Mouse (Mus musculus) hindbrain, embryonic 14.5 days (tissue): ENCODE data around the gene Fpgs. TPM values are rescaled to one million over a fixed set of nuclear protein-coding genes. Genes with fewer than 3 reads are reported as not detected.

Experiments
- ATAC-seq: fragments of 200-750 bp; cut with Nextera tagmentation; 2 replicates; pipeline ENCODE4 v1.8.0; 2017; ENCODE audit warnings: moderate number of reproducible peaks, mild to moderate bottlenecking, moderate TSS enrichment, moderate library complexity; ENCODE audit not compliant: low FRiP score
- DNase-seq: peaks from one replicate; pipeline ENCODE4 v3.0.0-alpha.2; 2015; ENCODE audit warnings: low spot score
- H3K27ac ChIP-seq: fragments of 300-500 bp; sonication (generic); 2 replicates; pipeline ENCODE4 v1.5.1; 2014; ENCODE audit warnings: mild to moderate bottlenecking, moderate library complexity
- H3K27me3 ChIP-seq: fragments of 300-500 bp; sonication (generic); 2 replicates; pipeline ENCODE4 v1.6.1; 2014; ENCODE audit warnings: mild to moderate bottlenecking, low read length, mixed read lengths; ENCODE audit not compliant: control insufficient read depth, insufficient read depth
- H3K36me3 ChIP-seq: fragments of 300-500 bp; sonication (generic); replicated peaks from 2 replicates; pipeline ENCODE4 v1.6.1; 2014; ENCODE audit not compliant: control insufficient read depth, insufficient read depth
- H3K4me1 ChIP-seq: fragments of 300-500 bp; sonication (generic); replicated peaks from 2 replicates; pipeline ENCODE4 v1.6.1; 2014; ENCODE audit warnings: antibody characterized with exemption, low read length, mixed read lengths; ENCODE audit not compliant: control insufficient read depth, insufficient read depth
- H3K4me2 ChIP-seq: fragments of 300-500 bp; sonication (generic); replicated peaks from 2 replicates; pipeline ENCODE4 v1.6.1; 2014; ENCODE audit warnings: mild to moderate bottlenecking, moderate library complexity
- H3K4me3 ChIP-seq: fragments of 300-500 bp; sonication (generic); replicated peaks from 2 replicates; pipeline ENCODE4 v1.5.1; 2014; ENCODE audit warnings: mild to moderate bottlenecking, low read length
- H3K9ac ChIP-seq: fragments of 300-500 bp; sonication (generic); 2 replicates; pipeline ENCODE4 v1.6.1; 2014
- H3K9me3 ChIP-seq: fragments of 300-500 bp; sonication (generic); 2 replicates; pipeline ENCODE4 v1.6.1; 2016; ENCODE audit warnings: low read length; ENCODE audit not compliant: control insufficient read depth
- WGBS: fragments of 180-500 bp; shearing (Covaris S2); extraction: QIAGEN DNeasy Blood & Tissue Kit; methylation state at CpG from one replicate; pipeline ENCODE4 v1.1.7; 2014; 5-methylcytosine and 5-hydroxymethylcytosine counted together
- polyA plus RNA-seq: library from polyadenylated mRNA; unstranded; fragments of >200 nt; fragmentation: Nextera tagmentation; extraction: Ambion mirVana; gene quantifications from 2 replicates; pipeline ENCODE4 v1.2.1, GENCODE M21; 2014

Gene Fpgs
- polyA plus RNA-seq, 1 experiment from 2014 or later: 14.8 TPM

GRCm38 (mm10) chr2:32730854-32731253 lies 26.9 kb upstream of the Fpgs start:
- Histone ChIP-seq H3K4me3 (no peak overlapping the region), H3K4me2 (no peak overlapping the region), H3K9ac (no peak overlapping the region), H3K36me3 (no peaks in the 10 kb centered on the region), H3K27ac (peak overlapping the region; percentile 26; the same call in 1 of the 2 replicates), H3K9me3 (no peaks in the 10 kb centered on the region), H3K27me3 (no peaks in the 10 kb centered on the region), H3K4me1 (no peaks in the 10 kb centered on the region)
- ATAC-seq (no peak), DNase-seq (no peak)
- 46% methylated on average over 11 of the region's 11 CpGs for WGBS

GRCm38 (mm10) chr2:32729547-32729946 lies 25.6 kb upstream of the Fpgs start:
- 64% methylated on average over 4 of the region's 4 CpGs for WGBS
- DNase-seq (no peak), ATAC-seq (no peak)
- no peaks in the 10 kb centered on the region for H3K4me1 ChIP-seq
- no peaks in the 10 kb centered on the region for H3K27me3 ChIP-seq
- 0 out of 2 replicates have a peak overlapping the region, but pooled peaks have one; percentile 48 for H3K4me2 ChIP-seq
- no peak overlapping the region for H3K27ac ChIP-seq
- no peaks in the 10 kb centered on the region for H3K36me3 ChIP-seq
- no peak overlapping the region for H3K4me3 ChIP-seq
- H3K9me3 ChIP-seq: no peaks in the 10 kb centered on the region
- H3K9ac ChIP-seq: no peak overlapping the region

GRCm38 (mm10) chr2:32728463-32728862 lies 24.5 kb upstream of the Fpgs start:
- no peaks in the 10 kb centered on the region for H3K36me3 ChIP-seq
- no peak for ATAC-seq
- peak overlapping the region; percentile 24 for H3K4me3 ChIP-seq
- no peaks in the 10 kb centered on the region for H3K4me1 ChIP-seq
- H3K9me3 ChIP-seq: no peaks in the 10 kb centered on the region
- peak overlapping the region; percentile 11; the same call in 1 of the 2 replicates for H3K9ac ChIP-seq
- no peak for DNase-seq
- peak overlapping the region; percentile 48; the same call in 1 of the 2 replicates for H3K4me2 ChIP-seq
- 53% methylated on average over 7 of the region's 7 CpGs for WGBS
- no peaks in the 10 kb centered on the region for H3K27me3 ChIP-seq
- no peak overlapping the region for H3K27ac ChIP-seq

DNA sequence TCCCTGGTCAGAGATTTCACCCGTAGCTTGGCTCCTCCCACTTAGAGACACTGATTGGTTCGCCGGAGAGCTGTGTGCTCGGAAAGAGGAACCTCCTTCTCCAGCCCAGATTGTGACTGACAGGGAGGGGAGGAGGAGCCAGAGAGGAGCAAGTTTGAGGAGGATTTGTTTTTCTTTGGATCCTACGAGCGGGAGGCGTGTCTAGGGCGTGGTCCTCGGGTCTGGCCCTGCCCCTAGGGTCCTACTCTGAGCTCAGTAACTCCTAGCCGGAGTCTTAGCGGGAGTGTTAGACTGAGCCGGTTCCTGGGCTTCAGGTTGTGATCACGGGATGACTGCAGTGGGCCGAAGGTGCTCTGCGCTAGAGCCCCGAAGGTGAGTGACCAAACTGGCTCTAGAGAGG lies 23.5 kb upstream of the Fpgs start:
- Histone ChIP-seq H3K4me1 (no peaks in the 10 kb centered on the region), H3K36me3 (no peaks in the 10 kb centered on the region), H3K27me3 (no peaks in the 10 kb centered on the region), H3K4me3 (peak overlapping the region; percentile 24), H3K27ac (no peak overlapping the region), H3K9ac (peak overlapping the region; percentile 41; the same call in 1 of the 2 replicates), H3K4me2 (peak overlapping the region; percentile 48), H3K9me3 (no peaks in the 10 kb centered on the region)
- DNase-seq: peak; percentile 85
- ATAC-seq: peak; percentile 93
- WGBS: under 1% methylated on average over 16 of the region's 16 CpGs

DNA sequence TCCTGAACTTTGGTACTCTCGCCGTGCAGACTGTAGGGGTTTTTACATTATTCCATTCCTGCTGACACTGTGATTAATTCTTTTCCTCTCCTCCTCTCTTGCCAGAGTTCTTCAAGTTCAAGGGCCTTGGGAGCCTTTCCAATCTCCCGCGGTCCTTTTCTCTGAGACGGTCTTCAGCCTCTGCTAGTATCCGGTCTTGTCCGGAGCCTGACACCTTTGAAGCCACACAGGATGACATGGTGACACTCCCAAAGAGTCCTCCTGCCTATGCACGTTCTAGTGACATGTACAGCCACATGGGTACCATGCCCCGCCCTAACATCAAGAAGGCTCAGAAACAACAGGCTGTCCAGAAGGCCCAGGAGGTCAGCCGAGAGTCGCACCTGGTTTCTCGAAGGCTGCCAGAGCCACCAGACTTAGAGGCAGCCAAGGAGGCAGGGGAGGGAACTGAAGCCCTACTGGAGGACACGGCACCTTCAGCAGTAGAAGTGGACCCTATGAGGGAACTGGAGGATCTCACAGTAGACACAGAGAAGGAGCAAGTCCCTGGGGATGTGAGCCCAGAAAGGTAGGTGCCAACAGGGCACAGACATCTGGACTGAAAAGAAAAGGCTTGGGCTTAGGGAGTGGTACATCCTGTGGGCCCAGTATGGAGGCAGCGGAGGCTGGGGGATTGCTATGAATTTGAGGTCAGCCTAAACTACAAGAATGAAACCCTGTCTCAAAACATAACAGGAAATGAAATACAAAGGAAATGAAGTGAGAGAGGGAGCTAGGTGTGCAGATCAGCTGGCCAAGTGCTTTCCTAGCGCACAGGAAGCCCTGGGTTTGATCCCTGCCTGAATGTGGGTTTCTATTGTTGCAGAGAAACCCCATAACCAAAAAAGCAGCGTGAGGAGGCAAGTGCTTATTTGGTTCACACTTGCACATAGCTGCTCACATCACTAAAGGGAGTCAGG lies 21.2 kb upstream of the Fpgs start:
- Histone ChIP-seq H3K4me3 (no peak overlapping the region), H3K27me3 (no peaks in the 10 kb centered on the region), H3K4me2 (no peak overlapping the region), H3K27ac (no peak overlapping the region), H3K9ac (no peak overlapping the region), H3K9me3 (no peaks in the 10 kb centered on the region), H3K36me3 (no peaks in the 10 kb centered on the region), H3K4me1 (peaks cover 3% of the 10 kb centered on the region; the same call in 1 of the 2 replicates)
- DNase-seq (no peak), ATAC-seq (no peak)
- WGBS: 81% methylated on average over 16 of the region's 16 CpGs

GRCm38 (mm10) chr2:32724149-32724548 lies 20.2 kb upstream of the Fpgs start:
- ATAC-seq (no peak), DNase-seq (no peak)
- H3K27me3 ChIP-seq: no peaks in the 10 kb centered on the region
- WGBS: 82% methylated on average over 4 of the region's 4 CpGs
- H3K27ac ChIP-seq: no peak overlapping the region
- no peak overlapping the region for H3K9ac ChIP-seq
- H3K4me1 ChIP-seq: peaks cover 5% of the 10 kb centered on the region; the same call in 1 of the 2 replicates
- no peak overlapping the region for H3K4me2 ChIP-seq
- no peak overlapping the region for H3K4me3 ChIP-seq
- no peaks in the 10 kb centered on the region for H3K9me3 ChIP-seq
- H3K36me3 ChIP-seq: no peaks in the 10 kb centered on the region

DNA sequence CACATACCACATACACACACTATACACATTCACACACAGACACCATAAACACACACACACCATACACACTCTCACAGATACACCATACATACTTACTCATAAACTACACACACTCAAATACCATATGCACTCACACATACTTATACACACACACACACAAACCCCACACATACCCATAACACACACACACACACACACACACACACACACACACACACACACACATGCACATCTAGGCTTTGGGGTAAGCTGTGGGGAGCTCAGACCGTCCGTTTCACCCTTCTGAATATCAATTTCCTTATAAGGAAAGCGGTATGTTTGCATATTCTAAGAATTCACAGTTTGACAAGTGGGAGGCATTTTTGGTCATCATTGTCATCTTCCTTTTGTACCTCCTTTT lies 18.6 kb upstream of the Fpgs start:
- Histone ChIP-seq H3K4me2 (no peak overlapping the region), H3K27ac (no peak overlapping the region), H3K9me3 (no peaks in the 10 kb centered on the region), H3K9ac (no peak overlapping the region), H3K36me3 (no peaks in the 10 kb centered on the region), H3K4me1 (peaks cover 7% of the 10 kb centered on the region; the same call in 1 of the 2 replicates), H3K4me3 (no peak overlapping the region), H3K27me3 (no peaks in the 10 kb centered on the region)
- WGBS: 77% methylated on average over 3 of the region's 3 CpGs
- DNase-seq: no peak
- ATAC-seq: no peak

DNA sequence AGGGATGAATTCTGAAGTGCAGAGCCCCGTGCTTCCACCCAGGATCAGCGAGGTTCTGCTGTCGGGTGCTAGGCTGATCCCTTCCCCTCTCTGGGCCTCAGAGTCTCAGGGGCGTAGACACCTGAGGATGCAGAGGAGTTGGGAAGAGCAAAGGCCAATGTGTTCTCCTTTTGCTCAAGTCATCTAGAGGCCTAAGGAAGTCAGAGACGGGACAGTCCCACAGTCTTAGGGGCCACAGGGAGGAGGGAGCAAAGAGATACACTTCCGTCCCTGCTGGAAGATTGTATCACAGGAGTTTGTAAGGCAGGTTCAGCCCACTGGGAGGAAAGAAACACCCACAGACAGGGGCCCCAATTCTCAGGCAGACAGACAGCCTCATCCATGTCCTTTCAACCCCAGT lies 18.1 kb upstream of the Fpgs start:
- H3K4me2 ChIP-seq: no peak overlapping the region
- H3K4me3 ChIP-seq: no peak overlapping the region
- no peak overlapping the region for H3K27ac ChIP-seq
- 59% methylated on average over 6 of the region's 6 CpGs for WGBS
- no peaks in the 10 kb centered on the region for H3K27me3 ChIP-seq
- H3K9ac ChIP-seq: no peak overlapping the region
- H3K9me3 ChIP-seq: no peaks in the 10 kb centered on the region
- no peak for ATAC-seq
- H3K36me3 ChIP-seq: no peaks in the 10 kb centered on the region
- H3K4me1 ChIP-seq: peaks cover 7% of the 10 kb centered on the region; the same call in 1 of the 2 replicates
- DNase-seq: no peak

DNA sequence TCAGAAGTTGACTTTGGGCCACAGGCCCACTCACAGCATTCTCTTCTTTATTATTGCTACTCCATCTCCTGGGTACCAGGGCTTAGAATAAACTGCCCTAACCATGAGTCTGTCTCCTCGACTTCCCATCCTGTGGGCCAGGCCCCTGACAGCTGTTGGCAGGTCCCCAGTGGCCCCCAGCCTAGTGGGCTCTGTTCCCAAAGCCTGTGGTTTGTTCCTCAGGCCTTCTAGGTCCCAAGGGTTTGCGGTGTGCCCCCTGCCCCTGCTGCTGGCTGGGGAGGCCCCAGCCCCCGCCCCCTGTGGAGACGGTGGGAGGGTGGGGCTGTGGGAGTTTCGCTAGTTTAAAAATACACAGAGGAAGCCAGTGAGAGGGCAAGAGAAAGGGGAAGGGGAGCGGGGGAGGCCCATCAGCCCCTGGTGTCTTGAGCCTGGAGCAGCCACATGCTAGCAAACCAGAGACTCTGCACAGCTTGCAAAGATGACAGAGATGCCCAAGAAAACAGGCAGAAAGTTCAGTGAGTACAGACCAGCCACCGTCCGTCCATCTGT lies 16.8 kb upstream of the Fpgs start, which contains the start of gene Sh2d3c:
Sh2d3c (plus strand) TSS at position 375 of the 549 bp plus-strand sequence.
- Histone ChIP-seq H3K36me3 (no peaks in the 10 kb centered on the region), H3K27ac (no peak within 1 kb of the TSS), H3K4me3 (no peak within 1 kb of the TSS), H3K9me3 (no peaks in the 10 kb centered on the region), H3K9ac (no peak within 1 kb of the TSS), H3K27me3 (no peaks in the 10 kb centered on the region), H3K4me1 (peaks cover 7% of the 10 kb centered on the region; the same call in 1 of the 2 replicates), H3K4me2 (no peak within 1 kb of the TSS)
- WGBS: 45% methylated on average over 8 of the region's 8 CpGs
- DNase-seq (no peak), ATAC-seq (no peak)
